In the genomic region with DNA sequence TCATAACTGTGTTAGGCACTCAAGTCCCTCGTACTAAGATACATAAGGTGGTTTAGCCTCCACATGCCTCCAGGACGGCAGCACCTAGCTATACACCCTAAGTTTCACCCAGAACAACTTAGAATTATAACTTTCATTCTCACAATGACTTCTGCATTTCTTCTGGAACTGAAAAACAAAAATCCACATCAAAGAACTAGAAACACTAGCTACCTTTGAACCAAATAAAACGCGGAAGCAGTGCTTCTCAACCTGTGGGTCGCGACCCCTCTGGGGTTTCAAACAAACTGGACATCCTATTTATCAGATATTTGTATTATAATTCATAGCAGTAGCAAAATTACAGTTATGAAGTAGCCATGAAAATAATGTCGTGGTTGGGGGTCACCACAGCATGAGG, we compare ENCODE assay signal across 18 mouse cellular contexts.
"Had no signal": no experiment of that assay in that cellular context is flagged by ENCODE, and none has a peak within 500 bp of the region (broad histone marks: within the 10 kb centered on the region; RNA-seq: fewer than 3 reads in every experiment).

No protein-coding gene starts in this region.

- H3K4me1 ChIP-seq: liver, embryonic 15.5 days; lung, embryonic 15.5 days had no signal

- H3K27me3 ChIP-seq: liver, embryonic 15.5 days; lung, embryonic 15.5 days; megakaryocyte, embryonic 14.5 days; midbrain, embryonic 12.5 days; neural tube, embryonic 13.5 days; neural tube, embryonic 15.5 days had no signal

- H3K4me2 ChIP-seq: liver, embryonic 15.5 days; lung, embryonic 15.5 days; midbrain, embryonic 12.5 days; neural tube, embryonic 13.5 days; neural tube, embryonic 15.5 days had no signal

- DNase-seq: liver, postnatal 0 days; lung, adult 2 months; lung, postnatal 4 days; midbrain, embryonic 14.5 days; retina, postnatal 1 day; right cerebral cortex, adult 18-20 months; right cerebral cortex, postnatal 25 days; right cerebral cortex, postnatal 4 days; spleen, adult 18-20 months; thymus, adult 18-20 months; thymus, postnatal 14 days; thymus, postnatal 36 days had no signal

- H3K9ac ChIP-seq: liver, embryonic 15.5 days; liver, postnatal 0 days; lung, embryonic 15.5 days; midbrain, embryonic 12.5 days; neural tube, embryonic 13.5 days; neural tube, embryonic 15.5 days had no signal

- H3K4me3 ChIP-seq: liver, embryonic 15.5 days; lung, embryonic 15.5 days; megakaryocyte, embryonic 14.5 days; midbrain, embryonic 12.5 days; neural tube, embryonic 13.5 days; neural tube, embryonic 15.5 days had no signal

- H3K36me3 ChIP-seq: liver, embryonic 15.5 days; lung, embryonic 15.5 days had no signal

- H3K9me3 ChIP-seq: liver, embryonic 15.5 days; lung, embryonic 15.5 days; megakaryocyte, embryonic 14.5 days; midbrain, embryonic 12.5 days; neural tube, embryonic 13.5 days; neural tube, embryonic 15.5 days had no signal

- H3K27ac ChIP-seq: liver, embryonic 15.5 days; lung, embryonic 15.5 days; midbrain, embryonic 12.5 days; neural tube, embryonic 13.5 days; neural tube, embryonic 15.5 days had no signal
